Mouse (Mus musculus) limb, embryonic 14.5 days (tissue): ENCODE data around the gene Ppih. TPM values are rescaled to one million over a fixed set of nuclear protein-coding genes. Genes with fewer than 3 reads are reported as not detected.
"Not testable (repeated sequence)": the region's sequence is repeated elsewhere in the genome, so short reads cannot be mapped to it uniquely, and the experiment has no call there.

ENCODE experiments used
- ATAC-seq: fragments of 200-750 bp; cut with Nextera tagmentation; 2 replicates; pipeline ENCODE4 v1.8.0; 2017; ENCODE audit warnings: low read depth, moderate number of reproducible peaks, moderate TSS enrichment; ENCODE audit not compliant: low FRiP score
- DNase-seq: peaks from one replicate; pipeline ENCODE4 v3.0.0-alpha.2; 2015; ENCODE audit warnings: low spot score
- H3K27ac ChIP-seq: fragments of 300-500 bp; sonication (generic); replicated peaks from 2 replicates; pipeline ENCODE4 v1.5.1; 2014; ENCODE audit warnings: low read depth, mild to moderate bottlenecking, low read length, moderate library complexity, mixed read lengths
- H3K27me3 ChIP-seq: fragments of 300-500 bp; sonication (generic); 2 replicates; pipeline ENCODE4 v1.6.1; 2014; ENCODE audit warnings: low read length, mixed read lengths; ENCODE audit not compliant: control insufficient read depth, insufficient read depth
- H3K36me3 ChIP-seq: fragments of 300-500 bp; sonication (generic); 2 replicates; pipeline ENCODE4 v1.6.1; 2014; ENCODE audit warnings: mild to moderate bottlenecking, low read length, moderate library complexity, mixed read lengths; ENCODE audit not compliant: control insufficient read depth, insufficient read depth
- H3K4me1 ChIP-seq: fragments of 300-500 bp; sonication (generic); 2 replicates; pipeline ENCODE4 v1.6.1; 2014; ENCODE audit warnings: antibody characterized with exemption, low read length, mixed read lengths; ENCODE audit not compliant: control insufficient read depth, insufficient read depth
- H3K4me2 ChIP-seq: fragments of 300-500 bp; sonication (generic); replicated peaks from 2 replicates; pipeline ENCODE4 v1.6.1; 2014; ENCODE audit warnings: low read depth, mild to moderate bottlenecking, low read length, moderate library complexity; ENCODE audit not compliant: severe bottlenecking
- H3K4me3 ChIP-seq: fragments of 300-500 bp; sonication (generic); replicated peaks from 2 replicates; pipeline ENCODE4 v1.5.1; 2014; ENCODE audit warnings: low read length
- H3K9ac ChIP-seq: fragments of 300-500 bp; sonication (generic); 2 replicates; pipeline ENCODE4 v1.6.1; 2014; ENCODE audit warnings: mild to moderate bottlenecking, low read depth, low read length, moderate library complexity; ENCODE audit not compliant: severe bottlenecking
- H3K9me3 ChIP-seq: fragments of 300-500 bp; sonication (generic); 2 replicates; pipeline ENCODE4 v1.6.1; 2016; ENCODE audit warnings: low read length; ENCODE audit not compliant: control insufficient read depth
- POLR2A ChIP-seq: fragments of 200-500 bp; IDR thresholded peaks from 2 replicates; pipeline ENCODE4 v1.8.0; 2012; ENCODE audit warnings: inconsistent platforms, mild to moderate bottlenecking, moderate library complexity, borderline replicate concordance; ENCODE audit not compliant: insufficient read depth, insufficient read length; ENCODE audit errors: extremely low read depth
- WGBS: fragments of 180-500 bp; shearing (Covaris S2); extraction: QIAGEN DNeasy Blood & Tissue Kit; methylation state at CpG from one replicate; pipeline ENCODE4 v1.1.7; 2014; 5-methylcytosine and 5-hydroxymethylcytosine counted together
- polyA plus RNA-seq, 2 experiments: library from polyadenylated mRNA; depleted of rRNA in 1 of 2; stranded (reverse) in 1 of 2; unstranded in 1 of 2; fragments of >200 nt; fragmentation: Nextera tagmentation in 1 of 2; extraction: Ambion mirVana in 1 of 2; gene quantifications; 2 replicates each; pipeline versions ENCODE4 v1.2.1 to v1.2.3; 2012 to 2014

The Ppih gene
- polyA plus RNA-seq, 2 experiments: 81.4 to 88.5 TPM

GRCm38 (mm10) chr4:119285336-119285735 lies 35.0 kb downstream of the Ppih start:
- no peak overlapping the region for H3K27ac ChIP-seq
- DNase-seq (no peak), ATAC-seq (no peak)
- no peak overlapping the region for H3K9ac ChIP-seq
- no peak overlapping the region for H3K4me3 ChIP-seq
- 78% methylated on average over 2 of the region's 2 CpGs for WGBS
- no peak for TF ChIP-seq POLR2A
- H3K36me3 ChIP-seq: peaks cover 67% of the 10 kb centered on the region
- H3K4me1 ChIP-seq: no peaks in the 10 kb centered on the region
- H3K9me3 ChIP-seq: no peaks in the 10 kb centered on the region
- H3K27me3 ChIP-seq: no peaks in the 10 kb centered on the region
- no peak overlapping the region for H3K4me2 ChIP-seq

- DNase-seq (no peak), ATAC-seq (no peak)
- H3K27ac ChIP-seq: no peak overlapping the region
- WGBS: 77% methylated on average over 1 of the region's 1 CpGs
- H3K9ac ChIP-seq: no peak overlapping the region
- no peak overlapping the region for H3K4me3 ChIP-seq
- peaks cover 72% of the 10 kb centered on the region for H3K36me3 ChIP-seq
- no peaks in the 10 kb centered on the region for H3K27me3 ChIP-seq
- no peak for TF ChIP-seq POLR2A
- no peaks in the 10 kb centered on the region for H3K9me3 ChIP-seq
- H3K4me1 ChIP-seq: no peaks in the 10 kb centered on the region
- H3K4me2 ChIP-seq: no peak overlapping the region
Observed at GRCm38 (mm10) chr4:119284861-119285260, 35.5 kb downstream of the Ppih start.

DNA sequence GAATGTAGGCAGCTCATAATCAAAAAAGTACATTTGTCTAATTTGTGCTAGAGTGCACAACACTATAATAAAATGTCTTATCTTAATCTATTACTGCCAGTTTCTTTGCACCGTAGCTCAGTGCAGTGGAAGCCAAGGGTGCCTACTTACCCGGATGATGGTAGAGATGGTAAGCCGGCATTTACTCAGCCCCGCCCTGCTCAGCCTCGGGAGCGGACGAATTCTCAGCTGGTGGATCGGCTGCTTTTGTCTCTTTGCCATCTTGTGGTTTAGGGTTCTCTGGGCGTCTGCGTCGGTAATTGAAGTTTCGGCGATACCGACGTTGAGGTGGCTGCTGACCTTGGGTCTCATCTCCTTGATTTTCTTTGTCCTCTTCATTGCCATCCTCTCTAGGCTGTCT lies 41.6 kb downstream of the Ppih start:
- WGBS: 92% methylated on average over 15 of the region's 15 CpGs
- not testable (repeated sequence) for H3K9ac ChIP-seq, DNase-seq, H3K4me1 ChIP-seq, ATAC-seq, H3K27ac ChIP-seq, H3K9me3 ChIP-seq, H3K4me3 ChIP-seq, H3K4me2 ChIP-seq, H3K27me3 ChIP-seq
- H3K36me3 ChIP-seq: peaks cover 92% of the 10 kb centered on the region

DNA sequence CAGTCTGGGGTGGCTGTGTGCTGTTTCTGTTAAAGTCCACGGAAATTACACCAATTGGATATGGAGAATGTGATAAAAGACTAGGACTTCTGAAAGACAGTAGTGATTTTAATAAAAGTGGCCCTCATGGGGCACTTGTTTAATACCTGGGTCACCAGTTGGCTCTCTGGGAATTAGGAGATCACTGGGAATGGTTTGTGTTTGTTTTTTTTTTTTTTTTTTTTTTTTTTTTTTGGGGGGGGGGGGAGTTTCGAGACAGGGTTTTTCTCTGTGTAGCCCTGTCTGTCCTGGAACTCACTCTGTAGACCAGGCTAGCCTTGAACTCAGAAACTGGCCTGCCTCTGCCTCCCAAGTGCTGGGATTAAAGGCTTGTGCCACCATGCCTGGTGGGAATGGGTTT lies 44.6 kb downstream of the Ppih start:
- Histone ChIP-seq H3K4me1 (no peaks in the 10 kb centered on the region), H3K27ac (no peak overlapping the region), H3K9ac (no peak overlapping the region), H3K4me3 (no peak overlapping the region), H3K9me3 (no peaks in the 10 kb centered on the region), H3K4me2 (no peak overlapping the region), H3K36me3 (peaks cover 91% of the 10 kb centered on the region), H3K27me3 (no peaks in the 10 kb centered on the region)
- no peak for DNase-seq
- no peak for TF ChIP-seq POLR2A
- 81% methylated on average over 2 of the region's 2 CpGs for WGBS
- ATAC-seq: no peak

DNA sequence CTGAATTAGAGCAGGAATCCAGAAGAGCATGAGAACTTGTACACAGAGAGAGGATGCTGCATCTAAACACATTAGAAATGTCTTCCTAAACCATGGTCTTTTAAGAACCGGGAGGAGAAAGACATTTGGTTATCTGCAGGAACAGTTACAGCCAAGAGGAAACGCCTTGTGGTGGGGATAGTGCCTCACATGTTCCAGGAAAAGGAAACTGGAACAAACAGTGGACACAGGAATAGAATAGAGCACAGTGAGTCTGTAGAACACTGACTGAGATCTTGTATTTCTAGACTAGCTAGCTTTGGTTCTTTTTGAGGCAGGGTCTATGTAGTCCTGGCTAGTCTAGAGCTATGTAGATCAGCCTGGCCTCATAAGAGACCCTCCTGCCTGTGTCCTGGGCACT lies 45.1 kb downstream of the Ppih start:
- 89% methylated on average over 2 of the region's 2 CpGs for WGBS
- Histone ChIP-seq H3K27ac (no peak overlapping the region), H3K4me2 (no peak overlapping the region), H3K4me1 (no peaks in the 10 kb centered on the region), H3K36me3 (peaks cover 93% of the 10 kb centered on the region), H3K4me3 (no peak overlapping the region), H3K9me3 (no peaks in the 10 kb centered on the region), H3K27me3 (no peaks in the 10 kb centered on the region), H3K9ac (no peak overlapping the region)
- ATAC-seq: no peak
- DNase-seq: no peak
- TF ChIP-seq POLR2A: no peak

GRCm38 (mm10) chr4:119274627-119275026 lies 45.7 kb downstream of the Ppih start:
- Histone ChIP-seq H3K27ac (no peak overlapping the region), H3K27me3 (no peaks in the 10 kb centered on the region), H3K4me1 (no peaks in the 10 kb centered on the region), H3K36me3 (peaks cover 91% of the 10 kb centered on the region), H3K4me3 (no peak overlapping the region), H3K9ac (no peak overlapping the region), H3K9me3 (no peaks in the 10 kb centered on the region), H3K4me2 (no peak overlapping the region)
- WGBS: 60% methylated on average over 1 of the region's 1 CpGs
- no peak for ATAC-seq
- DNase-seq: no peak
- TF ChIP-seq POLR2A: no peak
